Mouse (Mus musculus): ENCODE measurements around the gene Hus1.

Hus1 gene

GRCm38 (mm10) chr11:9010416-9010815 lies 575 bp downstream of the Hus1 start:
- POLR2A ChIA-PET: interaction anchor here (0.7 to 3.2 kb wide), 39 partner anchors 10 to 146 kb away, joined by 3 to 44 read pairs (median 5); partner anchors contain the start of gene Upp1 (in 4 of the 4)

GRCm38 (mm10) chr11:9008761-9009160 lies 2.2 kb downstream of the Hus1 start:
- ChIA-PET POLR2A (interaction anchor here in 3 of 4 experiments (0.9 to 3.2 kb wide), 5 partner anchors 10 to 128 kb away, joined by 3 to 44 read pairs (median 4); partner anchors contain the start of gene Upp1 (in 1 of the 3)), CTCF (no interaction called here)

More at GRCm38 (mm10) chr11:9010416-9010815, 575 bp downstream of the Hus1 start:
- CTCF ChIA-PET: interaction anchor here in 2 of 4 experiments (1.0 to 1.9 kb wide), 6 partner anchors 27 to 561 kb away, joined by 3 to 17 read pairs (median 4); no protein-coding TSS in a partner anchor

GRCm38 (mm10) chr11:8988084-8988483 lies 22.9 kb downstream of the Hus1 start:
- ChIA-PET CTCF (interaction anchor here in 2 of 4 experiments (1.1 to 1.3 kb wide), 2 partner anchors 148 kb away, joined by 4 read pairs; no protein-coding TSS in a partner anchor), POLR2A (interaction anchor here in 3 of 4 experiments (0.6 to 1.5 kb wide), 3 partner anchors 128 to 592 kb away, joined by 3 to 4 read pairs (median 3); no protein-coding TSS in a partner anchor)

- ChIA-PET POLR2A (interaction anchor here in 3 of 4 experiments (1.1 to 1.9 kb wide), 7 partner anchors 9 to 150 kb away, joined by 3 to 8 read pairs (median 4); partner anchors contain the start of gene Upp1 (in 2 of the 3)), CTCF (interaction anchor here (0.5 to 6.9 kb wide), 6 partner anchors 149 to 590 kb away, joined by 3 to 101 read pairs (median 22); no protein-coding TSS in a partner anchor)
Measured at GRCm38 (mm10) chr11:8986058-8986457, 24.9 kb downstream of the Hus1 start.

- ChIA-PET CTCF (interaction anchor here (0.6 to 6.9 kb wide), 49 partner anchors 8 to 559 kb away, joined by 3 to 101 read pairs (median 4); partner anchors contain the start of genes Hus1 (in 2 of the 4) and Pkd1l1 (in 2 of the 4)), POLR2A (interaction anchor here (0.6 to 2.1 kb wide), 22 partner anchors 10 to 154 kb away, joined by 3 to 11 read pairs (median 4); partner anchors contain the start of genes Upp1 (in 2 of the 4) and Hus1 (in 1 of the 4))
Measured at GRCm38 (mm10) chr11:8983237-8983861, 27.6 kb downstream of the Hus1 start.

GRCm38 (mm10) chr11:8978154-8978553 lies 32.8 kb downstream of the Hus1 start:
- POLR2A ChIA-PET: interaction anchor here in 1 of 4 experiments (1.1 to 1.5 kb wide), 2 partner anchors 32 to 158 kb away, joined by 3 to 4 read pairs; no protein-coding TSS in a partner anchor
- CTCF ChIA-PET: interaction anchor here in 2 of 4 experiments (0.6 to 1.6 kb wide), 2 partner anchors 158 to 806 kb away, joined by 3 to 6 read pairs; no protein-coding TSS in a partner anchor

- POLR2A ChIA-PET: interaction anchor here in 1 of 4 experiments (0.6 kb wide), 1 partner anchor 342 kb away, joined by 3 read pairs; no protein-coding TSS in a partner anchor
- CTCF ChIA-PET: interaction anchor here in 2 of 4 experiments (1.3 to 1.4 kb wide), 2 partner anchors 10 kb away, joined by 4 to 6 read pairs; no protein-coding TSS in a partner anchor
Measured at GRCm38 (mm10) chr11:8973166-8973565, 37.8 kb downstream of the Hus1 start, which contains the start of gene Pkd1l1. Pkd1l1 (minus strand) TSS chr11:8973266.

GRCm38 (mm10) chr11:8972093-8972492 lies 38.9 kb downstream of the Hus1 start:
- POLR2A ChIA-PET: no interaction called here
- CTCF ChIA-PET: interaction anchor here in 1 of 4 experiments (1.4 kb wide), 1 partner anchor 11 kb away, joined by 6 read pairs; no protein-coding TSS in a partner anchor

- CTCF ChIA-PET: interaction anchor here in 1 of 4 experiments (1.2 kb wide), 1 partner anchor 12 kb away, joined by 3 read pairs; no protein-coding TSS in a partner anchor
- POLR2A ChIA-PET: interaction anchor here in 1 of 4 experiments (1.4 kb wide), 1 partner anchor 10 kb away, joined by 3 read pairs; no protein-coding TSS in a partner anchor
Measured at GRCm38 (mm10) chr11:8970509-8970908, 40.5 kb downstream of the Hus1 start.

GRCm38 (mm10) chr11:8968094-8968493 lies 42.9 kb downstream of the Hus1 start:
- POLR2A ChIA-PET: interaction anchor here in 1 of 4 experiments (1.1 kb wide), 1 partner anchor 15 kb away, joined by 5 read pairs; no protein-coding TSS in a partner anchor
- CTCF ChIA-PET: no interaction called here

GRCm38 (mm10) chr11:8958572-8958971 lies 52.4 kb downstream of the Hus1 start:
- CTCF ChIA-PET: interaction anchor here in 2 of 4 experiments (0.7 to 6.4 kb wide), 6 partner anchors 25 to 537 kb away, joined by 3 to 41 read pairs (median 4); no protein-coding TSS in a partner anchor

GRCm38 (mm10) chr11:8958108-8958507 lies 52.9 kb downstream of the Hus1 start:
- CTCF ChIA-PET: interaction anchor here in 2 of 4 experiments (0.7 to 6.4 kb wide), 10 partner anchors 25 to 536 kb away, joined by 3 to 41 read pairs (median 4); no protein-coding TSS in a partner anchor
- POLR2A ChIA-PET: interaction anchor here in 1 of 4 experiments (1.2 to 1.3 kb wide), 2 partner anchors 358 to 533 kb away, joined by 3 to 4 read pairs; no protein-coding TSS in a partner anchor

More at GRCm38 (mm10) chr11:8958572-8958971, 52.4 kb downstream of the Hus1 start:
- POLR2A ChIA-PET: interaction anchor here in 1 of 4 experiments (0.5 to 1.2 kb wide), 2 partner anchors 102 to 534 kb away, joined by 4 read pairs; no protein-coding TSS in a partner anchor

- ChIA-PET POLR2A (interaction anchor here in 1 of 4 experiments (1.3 kb wide), 1 partner anchor 357 kb away, joined by 3 read pairs; no protein-coding TSS in a partner anchor), CTCF (interaction anchor here in 3 of 4 experiments (0.6 to 6.4 kb wide), 8 partner anchors 26 to 1033 kb away, joined by 3 to 41 read pairs (median 3); no protein-coding TSS in a partner anchor)
Measured at GRCm38 (mm10) chr11:8957023-8957422, 54.0 kb downstream of the Hus1 start.

- CTCF ChIA-PET: interaction anchor here (0.8 to 6.4 kb wide), 8 partner anchors 61 to 532 kb away, joined by 3 to 41 read pairs (median 4); no protein-coding TSS in a partner anchor
- POLR2A ChIA-PET: no interaction called here
Measured at GRCm38 (mm10) chr11:8955678-8956077, 55.3 kb downstream of the Hus1 start.

GRCm38 (mm10) chr11:8949765-8950430 lies 61.1 kb downstream of the Hus1 start:
- POLR2A ChIA-PET: interaction anchor here in 2 of 4 experiments (0.5 to 0.6 kb wide), 2 partner anchors 291 to 369 kb away, joined by 3 to 4 read pairs; no protein-coding TSS in a partner anchor
- CTCF ChIA-PET: no interaction called here

- CTCF ChIA-PET: interaction anchor here in 1 of 4 experiments (0.6 kb wide), 1 partner anchor 78 kb away, joined by 4 read pairs; no protein-coding TSS in a partner anchor
Measured at GRCm38 (mm10) chr11:8948871-8949270, 62.1 kb downstream of the Hus1 start.

GRCm38 (mm10) chr11:8944114-8944513 lies 66.9 kb downstream of the Hus1 start:
- CTCF ChIA-PET: interaction anchor here in 2 of 4 experiments (0.5 to 0.8 kb wide), 3 partner anchors 11 to 62 kb away, joined by 3 read pairs; no protein-coding TSS in a partner anchor
- POLR2A ChIA-PET: interaction anchor here in 1 of 4 experiments (1.6 kb wide), 1 partner anchor 65 kb away, joined by 4 read pairs; no protein-coding TSS in a partner anchor

More at GRCm38 (mm10) chr11:8948871-8949270, 62.1 kb downstream of the Hus1 start:
- POLR2A ChIA-PET: interaction anchor here in 2 of 4 experiments (0.7 to 1.1 kb wide), 2 partner anchors 18 to 176 kb away, joined by 3 to 4 read pairs; no protein-coding TSS in a partner anchor
